Mouse (Mus musculus): ENCODE data around the gene Asap3. TPM values are rescaled to one million over a fixed set of nuclear protein-coding genes. Genes with fewer than 3 reads are reported as not detected.

Asap3 gene
- total and polyA plus RNA-seq, 2 experiments: 3.3 to 5.8 TPM

- no peaks in the 10 kb centered on the region for H3K36me3 ChIP-seq (ENCODE audit: control insufficient read depth, insufficient read depth, low read length)
- H3K4me1 ChIP-seq (ENCODE audit: control insufficient read depth, insufficient read depth, low read length): peaks cover 7% of the 10 kb centered on the region
- WGBS: 28% methylated on average over 23 of the region's 23 CpGs
- no peak for TF ChIP-seq CTCF (IDR thresholded peaks at IDR 0.05; ENCODE audit: low read depth, low read length)
- 0 out of 2 replicates have a peak, but pooled peaks have one; percentile 37 for TF ChIP-seq POLR2A (IDR thresholded peaks at IDR 0.05; ENCODE audit: extremely low read depth, insufficient read depth, low read length)
- H3K9ac ChIP-seq (ENCODE audit: low read depth, low read length): peak overlapping the region; percentile 24
- H3K27me3 ChIP-seq (ENCODE audit: control insufficient read depth, insufficient read depth, low read length): no peaks in the 10 kb centered on the region
- DNase-seq (ENCODE audit: extremely low read depth, low read depth, low spot score): peak; percentile 98
- peak overlapping the region; percentile 27; the same call in 1 of the 2 replicates for H3K4me3 ChIP-seq (ENCODE audit: insufficient read depth, low read depth, low read length)
- H3K79me2 ChIP-seq (ENCODE audit: control insufficient read depth, insufficient read depth, low read length): no peaks in the 10 kb centered on the region
- peak overlapping the region; percentile 34 for H3K27ac ChIP-seq (replicated peaks; ENCODE audit: insufficient read depth, low read depth, low read length)
Observed at GRCm38 (mm10) chr4:136186739-136187472, 19.3 kb upstream of the Asap3 start.

- H3K36me3 ChIP-seq (ENCODE audit: control insufficient read depth, insufficient read depth, low read length): no peaks in the 10 kb centered on the region
- no peaks in the 10 kb centered on the region for H3K79me2 ChIP-seq (ENCODE audit: control insufficient read depth, insufficient read depth, low read length)
- no peaks in the 10 kb centered on the region for H3K27me3 ChIP-seq (ENCODE audit: control insufficient read depth, insufficient read depth, low read length)
- TF ChIP-seq CTCF (IDR thresholded peaks at IDR 0.05; ENCODE audit: low read depth, low read length): peak; percentile 53; the same call in 1 of the 2 replicates
- no peak for TF ChIP-seq POLR2A (IDR thresholded peaks at IDR 0.05; ENCODE audit: extremely low read depth, insufficient read depth, low read length)
- H3K4me3 ChIP-seq (ENCODE audit: insufficient read depth, low read depth, low read length): no peak overlapping the region
- H3K9ac ChIP-seq (ENCODE audit: low read depth, low read length): no peak overlapping the region
- no peak for DNase-seq (ENCODE audit: extremely low read depth, low read depth, low spot score)
- 80% methylated on average over 6 of the region's 6 CpGs for WGBS
- H3K4me1 ChIP-seq (ENCODE audit: control insufficient read depth, insufficient read depth, low read length): peaks cover 7% of the 10 kb centered on the region
- no peak overlapping the region for H3K27ac ChIP-seq (replicated peaks; ENCODE audit: insufficient read depth, low read depth, low read length)
Observed at GRCm38 (mm10) chr4:136188973-136189737, 17.0 kb upstream of the Asap3 start.

GRCm38 (mm10) chr4:136189912-136190311, 16.3 kb upstream of the Asap3 start:
- no peak overlapping the region for H3K4me3 ChIP-seq (ENCODE audit: insufficient read depth, low read depth, low read length)
- no peaks in the 10 kb centered on the region for H3K36me3 ChIP-seq (ENCODE audit: control insufficient read depth, insufficient read depth, low read length)
- H3K79me2 ChIP-seq (ENCODE audit: control insufficient read depth, insufficient read depth, low read length): no peaks in the 10 kb centered on the region
- H3K27me3 ChIP-seq (ENCODE audit: control insufficient read depth, insufficient read depth, low read length): no peaks in the 10 kb centered on the region
- H3K9ac ChIP-seq (ENCODE audit: low read depth, low read length): no peak overlapping the region
- no peak for DNase-seq (ENCODE audit: extremely low read depth, low read depth, low spot score)
- no peak overlapping the region for H3K27ac ChIP-seq (replicated peaks; ENCODE audit: insufficient read depth, low read depth, low read length)
- WGBS: 78% methylated on average over 8 of the region's 8 CpGs
- peaks cover 7% of the 10 kb centered on the region for H3K4me1 ChIP-seq (ENCODE audit: control insufficient read depth, insufficient read depth, low read length)
- TF ChIP-seq POLR2A (IDR thresholded peaks at IDR 0.05; ENCODE audit: extremely low read depth, insufficient read depth, low read length) (no peak), CTCF (IDR thresholded peaks at IDR 0.05; ENCODE audit: low read depth, low read length) (no peak)

GRCm38 (mm10) chr4:136193571-136193970, 12.6 kb upstream of the Asap3 start:
- Histone ChIP-seq H3K27me3 (ENCODE audit: control insufficient read depth, insufficient read depth, low read length) (no peaks in the 10 kb centered on the region), H3K9ac (ENCODE audit: low read depth, low read length) (no peak overlapping the region), H3K4me3 (ENCODE audit: insufficient read depth, low read depth, low read length) (no peak overlapping the region), H3K79me2 (ENCODE audit: control insufficient read depth, insufficient read depth, low read length) (no peaks in the 10 kb centered on the region), H3K27ac (replicated peaks; ENCODE audit: insufficient read depth, low read depth, low read length) (no peak overlapping the region), H3K4me1 (ENCODE audit: control insufficient read depth, insufficient read depth, low read length) (no peaks in the 10 kb centered on the region), H3K36me3 (ENCODE audit: control insufficient read depth, insufficient read depth, low read length) (no peaks in the 10 kb centered on the region)
- WGBS: 90% methylated on average over 3 of the region's 3 CpGs
- TF ChIP-seq POLR2A (IDR thresholded peaks at IDR 0.05; ENCODE audit: extremely low read depth, insufficient read depth, low read length) (no peak), CTCF (IDR thresholded peaks at IDR 0.05; ENCODE audit: low read depth, low read length) (no peak)
- no peak for DNase-seq (ENCODE audit: extremely low read depth, low read depth, low spot score)

- Histone ChIP-seq H3K4me3 (ENCODE audit: insufficient read depth, low read depth, low read length) (no peak overlapping the region), H3K9ac (ENCODE audit: low read depth, low read length) (no peak overlapping the region), H3K36me3 (ENCODE audit: control insufficient read depth, insufficient read depth, low read length) (no peaks in the 10 kb centered on the region), H3K27me3 (ENCODE audit: control insufficient read depth, insufficient read depth, low read length) (no peaks in the 10 kb centered on the region), H3K27ac (replicated peaks; ENCODE audit: insufficient read depth, low read depth, low read length) (no peak overlapping the region), H3K79me2 (ENCODE audit: control insufficient read depth, insufficient read depth, low read length) (no peaks in the 10 kb centered on the region), H3K4me1 (ENCODE audit: control insufficient read depth, insufficient read depth, low read length) (no peaks in the 10 kb centered on the region)
- WGBS: 88% methylated on average over 7 of the region's 7 CpGs
- TF ChIP-seq CTCF (IDR thresholded peaks at IDR 0.05; ENCODE audit: low read depth, low read length): no peak
- TF ChIP-seq POLR2A (IDR thresholded peaks at IDR 0.05; ENCODE audit: extremely low read depth, insufficient read depth, low read length): no peak
- DNase-seq (ENCODE audit: extremely low read depth, low read depth, low spot score): no peak
Observed at GRCm38 (mm10) chr4:136195029-136195428, 11.1 kb upstream of the Asap3 start.

Data from liver, adult 2 months (tissue).